ENCODE assay signal across 8 mouse cellular contexts in the genomic region with DNA sequence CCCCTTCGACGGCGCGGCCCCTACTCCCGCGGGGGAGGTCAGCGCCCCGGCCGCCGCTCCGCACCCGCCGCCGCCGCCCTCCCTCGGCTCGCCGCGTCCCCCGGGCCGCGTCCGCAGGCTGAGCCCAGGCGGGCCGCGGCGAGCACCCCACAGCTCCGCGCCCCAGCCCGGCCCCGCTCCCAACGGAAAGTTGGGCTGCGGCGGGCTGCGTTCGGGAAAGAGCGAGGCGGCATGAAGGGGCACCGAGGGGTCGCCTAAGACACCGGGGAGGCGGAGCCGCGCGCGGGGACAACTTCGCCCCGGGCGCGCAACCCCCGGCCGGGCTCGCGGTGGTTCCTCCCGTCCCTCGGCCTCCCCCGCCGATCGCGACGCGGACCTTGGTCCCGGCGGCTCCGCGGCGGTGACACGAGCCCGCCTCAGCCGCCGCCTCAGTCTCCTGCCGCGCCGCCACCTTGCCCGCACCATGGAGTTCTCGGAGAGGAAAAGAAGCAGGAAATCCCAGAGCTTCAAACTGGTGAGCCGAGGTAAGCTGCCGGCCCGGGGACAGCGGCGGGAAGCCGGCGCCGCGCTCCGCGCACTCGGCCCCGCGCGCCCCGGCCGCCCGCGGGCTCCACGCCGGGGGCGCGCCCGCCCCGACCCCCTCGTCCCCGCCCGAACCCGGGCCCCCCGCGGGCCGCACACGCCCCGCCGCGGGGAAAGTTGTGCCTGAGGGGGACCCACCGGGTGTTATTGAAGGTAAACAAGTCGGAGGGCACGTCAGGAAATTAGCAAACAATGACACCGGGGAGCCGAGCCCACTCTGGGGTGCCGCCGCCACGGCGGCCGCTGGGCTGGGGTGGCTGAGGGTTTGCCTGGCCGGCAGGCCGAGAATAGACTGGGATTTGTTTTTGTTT. TPM values are rescaled to one million over a fixed set of nuclear protein-coding genes. Genes with fewer than 3 reads are reported as not detected.
DNase-seq lines count a peak whose midpoint lies in the region; ATAC-seq and TF ChIP-seq lines count a peak whose summit lies in the region.

Gene Bend7, plus strand, starts transcription at position 63 of the 893 bp plus-strand sequence.

- H3K9me3 ChIP-seq in embryonic facial prominence, embryonic 12.5 days = no peaks in the 10 kb centered on the region
- H3K9me3 ChIP-seq in heart, embryonic 16.5 days (replicated peaks; ENCODE audit: control insufficient read depth, low read length) = no peaks in the 10 kb centered on the region
- H3K9me3 ChIP-seq in lung, postnatal 0 days (ENCODE audit: low read length) = no peaks in the 10 kb centered on the region

- peaks cover 8% of the 10 kb centered on the region for H3K27me3 ChIP-seq in spleen, adult 2 months (ENCODE audit: control insufficient read depth, insufficient read depth, low read length)
- peaks cover 34% of the 10 kb centered on the region for H3K27me3 ChIP-seq in embryonic facial prominence, embryonic 12.5 days
- peaks cover 14% of the 10 kb centered on the region for H3K27me3 ChIP-seq in heart, embryonic 16.5 days (ENCODE audit: control insufficient read depth, insufficient read depth, low read length)
- H3K27me3 ChIP-seq in lung, postnatal 0 days (replicated peaks; ENCODE audit: insufficient read depth, low read length) = 0 out of 2 replicates have a peak, but pooled peaks cover 4% of the 10 kb centered on the region

- no peak within 1 kb of the TSS for H3K27ac ChIP-seq in spleen, adult 2 months (ENCODE audit: insufficient read depth, low read length)
- H3K27ac ChIP-seq in embryonic facial prominence, embryonic 12.5 days = 0 out of 2 replicates have a peak within 1 kb of the TSS, but pooled peaks have one; percentile 11
- peak within 1 kb of the TSS; percentile 65 for H3K27ac ChIP-seq in heart, embryonic 16.5 days (ENCODE audit: low read length)
- peak within 1 kb of the TSS; percentile 90 for H3K27ac ChIP-seq in lung, postnatal 0 days (ENCODE audit: low read length)

- H3K4me2 ChIP-seq in embryonic facial prominence, embryonic 12.5 days (replicated peaks) = peak within 1 kb of the TSS; percentile 80
- peak within 1 kb of the TSS; percentile 71 for H3K4me2 ChIP-seq in heart, embryonic 16.5 days (ENCODE audit: low read depth, low read length)
- peak within 1 kb of the TSS; percentile 83 for H3K4me2 ChIP-seq in lung, postnatal 0 days (replicated peaks; ENCODE audit: low read depth, low read length)

- TF ChIP-seq POLR2A in spleen, adult 2 months (IDR thresholded peaks at IDR 0.05; ENCODE audit: low read depth, low read length) = no peak

- WGBS in spleen, adult 2 months = 1% methylated on average over 91 of the region's 124 CpGs
- 2% methylated on average over 94 of the region's 124 CpGs for whole genome bisulfite sequencing in embryonic facial prominence, embryonic 12.5 days
- under 1% methylated on average over 98 of the region's 124 CpGs for WGBS in heart, embryonic 16.5 days
- WGBS in lung, postnatal 0 days = 0% methylated on average over 28 of the region's 124 CpGs

- peak within 1 kb of the TSS; percentile 63 for H3K9ac ChIP-seq in embryonic facial prominence, embryonic 12.5 days
- H3K9ac ChIP-seq in heart, embryonic 16.5 days (ENCODE audit: low read length) = peak within 1 kb of the TSS; percentile 80
- peak within 1 kb of the TSS; percentile 80 for H3K9ac ChIP-seq in lung, postnatal 0 days (replicated peaks; ENCODE audit: low read depth)

- TF ChIP-seq EP300 in lung, postnatal 0 days (IDR thresholded peaks at IDR 0.05) = no peak

- TF ChIP-seq CTCF in spleen, adult 2 months (IDR thresholded peaks at IDR 0.05; ENCODE audit: extremely low read depth, insufficient read depth, insufficient read length, insufficient replicate concordance) = no peak
- TF ChIP-seq CTCF in lung, postnatal 0 days (IDR thresholded peaks at IDR 0.05) = no peak

- peak; percentile 60 for ATAC-seq in embryonic facial prominence, embryonic 12.5 days (ENCODE audit: insufficient number of reproducible peaks, insufficient read depth, low FRiP score, low TSS enrichment)
- peak; percentile 84 for ATAC-seq in heart, embryonic 16.5 days (replicated peaks; ENCODE audit: extremely low read depth, insufficient read depth, low FRiP score)
- ATAC-seq in lung, postnatal 0 days = peak; percentile 87

- peak within 1 kb of the TSS; percentile 48 for H3K4me3 ChIP-seq in spleen, adult 2 months (ENCODE audit: extremely low read depth, insufficient read depth, insufficient read length)
- peak within 1 kb of the TSS; percentile 76 for H3K4me3 ChIP-seq in embryonic facial prominence, embryonic 12.5 days
- H3K4me3 ChIP-seq in heart, embryonic 16.5 days (ENCODE audit: low read length) = peak within 1 kb of the TSS; percentile 73
- H3K4me3 ChIP-seq in lung, postnatal 0 days (ENCODE audit: low read depth, low read length) = peak within 1 kb of the TSS; percentile 84

- H3K36me3 ChIP-seq in spleen, adult 2 months (ENCODE audit: control insufficient read depth, insufficient read depth, low read length) = no peaks in the 10 kb centered on the region
- H3K36me3 ChIP-seq in embryonic facial prominence, embryonic 12.5 days = no peaks in the 10 kb centered on the region
- no peaks in the 10 kb centered on the region for H3K36me3 ChIP-seq in heart, embryonic 16.5 days (ENCODE audit: control insufficient read depth, insufficient read depth)
- H3K36me3 ChIP-seq in lung, postnatal 0 days (ENCODE audit: insufficient read depth, low read length) = no peaks in the 10 kb centered on the region

- no peaks in the 10 kb centered on the region; the same call in 1 of the 2 replicates for H3K4me1 ChIP-seq in spleen, adult 2 months (ENCODE audit: control insufficient read depth, insufficient read depth, insufficient read length)
- H3K4me1 ChIP-seq in embryonic facial prominence, embryonic 12.5 days = no peaks in the 10 kb centered on the region
- H3K4me1 ChIP-seq in heart, embryonic 16.5 days (ENCODE audit: control insufficient read depth, insufficient read depth, low read length) = peaks cover 3% of the 10 kb centered on the region
- H3K4me1 ChIP-seq in lung, postnatal 0 days (ENCODE audit: insufficient read depth, low read depth, low read length) = peaks cover 3% of the 10 kb centered on the region; the same call in 1 of the 2 replicates

- DNase-seq in spleen, adult 2 months (ENCODE audit: low read depth in 1 of 2, low spot score in 2 of 2) = no peak
- no peak for DNase-seq in spleen, adult 18-20 months
- peak; percentile 65 for DNase-seq in kidney, postnatal 10 days
- peak; percentile 56 for DNase-seq in lung, postnatal 0 days (ENCODE audit: low spot score)
- peak; percentile 24 for DNase-seq in right cerebral cortex, postnatal 14 days
- no peak for DNase-seq in layer of hippocampus, adult 9-11 months

RNA-seq across cellular contexts. Expression of gene Bend7, which starts in this region (rescaled TPM):
- polyA plus RNA-seq in spleen, adult 2 months (2012; rRNA removed) = 0.21 and 0.32 TPM in 2 replicates
- 2.3 TPM in 2 replicates for polyA plus RNA-seq in embryonic facial prominence, embryonic 12.5 days (2016; fragmentation: Nextera tagmentation; extraction: Ambion mirVana)
- 2.3 and 2.7 TPM in 2 replicates for polyA plus RNA-seq in heart, embryonic 16.5 days (2015; fragmentation: Nextera tagmentation; extraction: Ambion mirVana)
- 31.9 and 35.7 TPM in 2 replicates for polyA plus RNA-seq in lung, postnatal 0 days (2015; fragmentation: Nextera tagmentation; extraction: Ambion mirVana)

Comparison
In these comparisons a context has a peak if more than half of its experiments do, and no peak if none do; other contexts are left out.
1. DNase-seq: peak in kidney, postnatal 10 days (single experiment), lung, postnatal 0 days (single experiment) and right cerebral cortex, postnatal 14 days (single experiment); none in spleen, adult 2 months (0 of 2), spleen, adult 18-20 months (0 of 2) and layer of hippocampus, adult 9-11 months (single experiment).
2. Peak in every context shown above with its lines, with median percentiles within 50 percentile points of each other: H3K4me3 ChIP-seq, ATAC-seq, H3K4me2 ChIP-seq and H3K9ac ChIP-seq.